Mouse (Mus musculus) MEL (cell line): ENCODE measurements around the gene Pde4dip. TPM values are rescaled to one million over a fixed set of nuclear protein-coding genes. Genes with fewer than 3 reads are reported as not detected.

Experiments used
- DNase-seq: peaks from one replicate; pipeline ENCODE4 v3.0.0; 2011; ENCODE audit warnings: low read depth, low spot score
- H3K27ac ChIP-seq: 2 replicates; pipeline ENCODE4 v1.5.1; 2012; ENCODE audit warnings: low read depth, mild to moderate bottlenecking, control low read depth, low read length, moderate library complexity; ENCODE audit not compliant: control insufficient read depth
- H3K27me3 ChIP-seq, 2 experiments: fragments of 150-350 bp in 1 of 2; sonication (generic) in 1 of 2; 2 replicates each; pipeline ENCODE4 v1.6.1; 2012; ENCODE audit warnings: low read length in 2 of 2, mild to moderate bottlenecking in 2 of 2, improper control_type of control experiment in 1 of 2, moderate library complexity in 1 of 2; ENCODE audit not compliant: insufficient read depth in 2 of 2, control insufficient read depth in 1 of 2
- H3K36me3 ChIP-seq, 2 experiments: 2 replicates each; pipeline ENCODE4 v1.6.1; 2012 to 2014; ENCODE audit warnings: low read length in 2 of 2, improper control_type of control experiment in 1 of 2, inconsistent platforms in 1 of 2, mild to moderate bottlenecking in 1 of 2; ENCODE audit not compliant: insufficient read depth in 2 of 2, control insufficient read depth in 1 of 2
- H3K4me1 ChIP-seq, 2 experiments: fragments of 150-350 bp in 1 of 2; sonication (generic) in 1 of 2; 2 replicates each; pipeline ENCODE4 v1.6.1; 2012; ENCODE audit warnings: low read length in 2 of 2, improper control_type of control experiment in 1 of 2, mild to moderate bottlenecking in 1 of 2; ENCODE audit not compliant: insufficient read depth in 2 of 2, control insufficient read depth in 1 of 2
- H3K4me3 ChIP-seq, 2 experiments: fragments of 150-350 bp in 1 of 2; sonication (generic) in 1 of 2; 2 replicates each; pipeline ENCODE4 v1.5.1; 2012; ENCODE audit warnings: low read depth in 2 of 2, low read length in 2 of 2, mild to moderate bottlenecking in 2 of 2, moderate library complexity in 2 of 2, control low read depth in 1 of 2, improper control_type of control experiment in 1 of 2; ENCODE audit not compliant: control insufficient read depth in 1 of 2, insufficient read depth in 1 of 2
- H3K79me2 ChIP-seq: 2 replicates; pipeline ENCODE4 v1.6.1; 2012; ENCODE audit warnings: mild to moderate bottlenecking, low read length, moderate library complexity; ENCODE audit not compliant: control insufficient read depth, poor library complexity, insufficient read depth
- H3K9ac ChIP-seq: 2 replicates; pipeline ENCODE4 v1.6.1; 2012; ENCODE audit warnings: low read depth, mild to moderate bottlenecking, control low read depth, low read length, moderate library complexity; ENCODE audit not compliant: control insufficient read depth, poor library complexity, severe bottlenecking
- H3K9me3 ChIP-seq: fragments of 150-350 bp; sonication (generic); replicated peaks from 2 replicates; pipeline ENCODE4 v1.6.1; 2012; ENCODE audit warnings: mild to moderate bottlenecking, low read length, improper control_type of control experiment, moderate library complexity; ENCODE audit not compliant: insufficient read depth
- BHLHE40 ChIP-seq: IDR thresholded peaks from 2 replicates; pipeline ENCODE4 v1.6.1; 2012; ENCODE audit warnings: low read depth, mild to moderate bottlenecking, inconsistent platforms, low read length, improper control_type of control experiment, borderline replicate concordance
- CHD2 ChIP-seq: IDR thresholded peaks from 2 replicates; pipeline ENCODE4 v1.6.1; 2011; ENCODE audit warnings: low read length, improper control_type of control experiment
- CTCF ChIP-seq, 3 experiments: IDR thresholded peaks in 2 of 3; conservative IDR thresholded peaks in 1 of 3; 2 replicates each; pipeline ENCODE4 v1.5.1; 2011 to 2012; ENCODE audit warnings: low read length in 3 of 3, low read depth in 2 of 3, mild to moderate bottlenecking in 2 of 3, improper control_type of control experiment in 1 of 3, inconsistent platforms in 1 of 3, mixed read lengths in 1 of 3, moderate library complexity in 1 of 3; ENCODE audit not compliant: control insufficient read depth in 1 of 3, insufficient read depth in 1 of 3, poor library complexity in 1 of 3, severe bottlenecking in 1 of 3
- E2F4 ChIP-seq: IDR thresholded peaks from 2 replicates; pipeline ENCODE4 v1.6.1; 2011; ENCODE audit warnings: low read depth, low read length, improper control_type of control experiment, borderline replicate concordance
- EP300 ChIP-seq, 2 experiments: IDR thresholded peaks; 2 replicates each; pipeline ENCODE4 v1.6.1; 2011; ENCODE audit warnings: improper control_type of control experiment in 2 of 2, low read length in 2 of 2, low read depth in 1 of 2, mild to moderate bottlenecking in 1 of 2
- ETS1 ChIP-seq: IDR thresholded peaks from 2 replicates; pipeline ENCODE4 v1.6.1; 2012; ENCODE audit warnings: low read depth, mild to moderate bottlenecking, inconsistent platforms, low read length, improper control_type of control experiment, moderate library complexity
- GATA1 ChIP-seq: IDR thresholded peaks from 2 replicates; pipeline ENCODE4 v1.6.1; 2011; ENCODE audit warnings: low read depth, low read length, improper control_type of control experiment
- MAFK ChIP-seq: IDR thresholded peaks from 2 replicates; pipeline ENCODE4 v1.6.1; 2011; ENCODE audit warnings: low read depth, mild to moderate bottlenecking, low read length, improper control_type of control experiment, borderline replicate concordance
- MYB ChIP-seq: IDR thresholded peaks from 2 replicates; pipeline ENCODE4 v1.6.1; 2011; ENCODE audit warnings: mild to moderate bottlenecking, low read depth, low read length, improper control_type of control experiment
- MYC ChIP-seq: IDR thresholded peaks from 2 replicates; pipeline ENCODE4 v1.6.1; 2011; ENCODE audit warnings: low read depth, mild to moderate bottlenecking, low read length, improper control_type of control experiment, moderate library complexity
- NELFE ChIP-seq: IDR thresholded peaks from 2 replicates; pipeline ENCODE4 v1.6.1; 2011; ENCODE audit warnings: low read depth, low read length, improper control_type of control experiment
- NRF1 ChIP-seq: IDR thresholded peaks from 2 replicates; pipeline ENCODE4 v1.6.1; 2014; ENCODE audit warnings: low read depth, mild to moderate bottlenecking, inconsistent platforms, low read length, improper control_type of control experiment, moderate library complexity; ENCODE audit not compliant: poor library complexity, insufficient read depth, severe bottlenecking
- POLR2A ChIP-seq, 2 experiments: IDR thresholded peaks; 2 replicates each; pipeline ENCODE4 v1.6.1; 2011 to 2012; ENCODE audit warnings: low read length in 2 of 2, mild to moderate bottlenecking in 2 of 2, control low read depth in 1 of 2, improper control_type of control experiment in 1 of 2, low read depth in 1 of 2, moderate library complexity in 1 of 2; ENCODE audit not compliant: control insufficient read depth in 1 of 2, insufficient read depth in 1 of 2, poor library complexity in 1 of 2
- POLR2AphosphoS5 ChIP-seq: IDR thresholded peaks from 2 replicates; pipeline ENCODE4 v1.6.1; 2012; ENCODE audit warnings: low read depth, borderline replicate concordance, mild to moderate bottlenecking, inconsistent platforms, low read length, moderate library complexity, mixed read lengths
- TAL1 ChIP-seq: IDR thresholded peaks from 2 replicates; pipeline ENCODE4 v1.6.1; 2012; ENCODE audit warnings: mild to moderate bottlenecking, inconsistent platforms, low read length, moderate library complexity, mixed read lengths
- TBP ChIP-seq: IDR thresholded peaks from 2 replicates; pipeline ENCODE4 v1.8.0; 2011; ENCODE audit warnings: low read depth, low read length, improper control_type of control experiment
- TCF12 ChIP-seq: IDR thresholded peaks from 2 replicates; pipeline ENCODE4 v1.6.1; 2014; ENCODE audit warnings: low read depth, mild to moderate bottlenecking, inconsistent platforms, low read length, improper control_type of control experiment, moderate library complexity
- USF1 ChIP-seq: IDR thresholded peaks from 2 replicates; pipeline ENCODE4 v1.6.1; 2014; ENCODE audit warnings: low read depth, mild to moderate bottlenecking, inconsistent platforms, low read length, improper control_type of control experiment, moderate library complexity
- USF2 ChIP-seq, 2 experiments: IDR thresholded peaks; 2 replicates each; pipeline ENCODE4 v1.6.1; 2011 to 2012; ENCODE audit warnings: improper control_type of control experiment in 2 of 2, low read length in 2 of 2, borderline replicate concordance in 1 of 2, inconsistent platforms in 1 of 2, low read depth in 1 of 2, mild to moderate bottlenecking in 1 of 2; ENCODE audit not compliant: insufficient read depth in 1 of 2
- ZC3H11A ChIP-seq: IDR thresholded peaks from 2 replicates; pipeline ENCODE4 v1.6.1; 2012; ENCODE audit warnings: low read depth, mild to moderate bottlenecking, inconsistent platforms, low read length, improper control_type of control experiment
- ZNF384 ChIP-seq: IDR thresholded peaks from 2 replicates; pipeline ENCODE4 v1.6.1; 2012; ENCODE audit warnings: low read depth, mild to moderate bottlenecking, inconsistent platforms, low read length, improper control_type of control experiment
- polyA plus RNA-seq, 2 experiments: library from polyadenylated mRNA; stranded (reverse) in 1 of 2; unstranded in 1 of 2; fragments of >175 nt in 1 of 2; fragments of >200 nt in 1 of 2; gene quantifications; 2 replicates each; pipeline versions ENCODE4 v1.2.1 to v1.2.4; 2012; ENCODE audit warnings: low replicate concordance in 2 of 2, low read depth in 1 of 2; ENCODE audit not compliant: insufficient read length in 2 of 2, insufficient read depth in 1 of 2, missing spikeins in 1 of 2
- total RNA-seq: library from RNA; depleted of rRNA; stranded (reverse); fragments of 300-350 nt; gene quantifications from 2 replicates; pipeline ENCODE4 v1.2.3, GENCODE M21; 2012

Gene Pde4dip
- total and polyA plus RNA-seq, 3 experiments, result 47.6 to 52.4 TPM; not detected in 1

DNA sequence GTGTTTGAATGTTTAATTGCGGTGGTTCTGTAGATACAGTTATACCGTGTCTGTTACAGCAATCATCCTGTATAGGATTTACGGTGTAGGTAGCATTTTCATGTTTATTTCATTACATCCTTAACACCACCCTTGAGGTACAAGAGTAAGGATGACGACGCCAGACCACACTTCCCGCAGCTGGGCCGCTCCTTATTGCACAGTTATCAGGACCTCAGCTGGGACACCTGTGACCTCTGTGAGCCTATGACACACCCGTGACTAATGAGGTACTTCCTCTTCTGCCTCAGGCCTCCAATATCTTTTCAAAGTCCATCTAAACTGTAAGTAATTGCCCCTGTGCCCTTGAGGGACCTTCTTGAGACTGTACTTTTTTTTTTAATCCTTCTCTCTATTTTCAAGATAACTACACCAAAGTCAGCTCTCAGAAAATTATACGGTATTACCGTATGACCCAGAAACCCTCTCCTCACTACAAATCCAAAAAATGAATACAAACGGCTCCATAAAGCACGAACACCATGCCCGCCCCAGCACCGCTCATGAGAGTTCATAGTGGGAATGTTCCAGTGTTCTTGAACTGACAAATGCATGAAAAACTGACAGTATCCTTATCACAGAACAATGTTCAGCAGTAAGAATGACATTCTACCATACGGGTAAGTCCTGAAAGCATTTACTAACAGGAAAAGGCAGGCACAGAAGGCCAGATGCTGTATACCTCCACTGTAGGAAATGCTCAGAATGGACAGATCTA is 56.8 kb downstream of the Pde4dip start:
- TF ChIP-seq TCF12 (peak; percentile 67), MAFK (no peak), USF1 (peak; percentile 63; the same call in 1 of the 2 replicates), CHD2 (no peak), BHLHE40 (peak; percentile 55; the same call in 1 of the 2 replicates), EP300 (IDR thresholded peaks at IDR 0.05; ENCODE audit: low read depth in 1 of 2, low read length in 2 of 2) (peak; percentile 68 to 82), ZNF384 (no peak), ZC3H11A (peak; percentile 18; the same call in 1 of the 2 replicates), ETS1 (peak; percentile 99), TAL1 (peak; percentile 71), GATA1 (peak; percentile 77), MYC (peak; percentile 44; the same call in 1 of the 2 replicates)
- Histone ChIP-seq H3K27ac (0 out of 2 replicates have a peak overlapping the region, but pooled peaks have one; percentile 21), H3K27me3 (peaks cover 0 to 2% of the 10 kb centered on the region in 2 experiments; a peak in 1 of 4 replicates), H3K9me3 (no peaks in the 10 kb centered on the region), H3K36me3 (peaks cover 0 to 11% of the 10 kb centered on the region in 2 experiments; a peak in 2 of 4 replicates), H3K4me1 (peaks cover 8 to 10% of the 10 kb centered on the region in 2 experiments), H3K9ac (no peak overlapping the region), H3K79me2 (no peaks in the 10 kb centered on the region), H3K4me3 (no peak overlapping the region)
- peak; percentile 84 for DNase-seq

DNA sequence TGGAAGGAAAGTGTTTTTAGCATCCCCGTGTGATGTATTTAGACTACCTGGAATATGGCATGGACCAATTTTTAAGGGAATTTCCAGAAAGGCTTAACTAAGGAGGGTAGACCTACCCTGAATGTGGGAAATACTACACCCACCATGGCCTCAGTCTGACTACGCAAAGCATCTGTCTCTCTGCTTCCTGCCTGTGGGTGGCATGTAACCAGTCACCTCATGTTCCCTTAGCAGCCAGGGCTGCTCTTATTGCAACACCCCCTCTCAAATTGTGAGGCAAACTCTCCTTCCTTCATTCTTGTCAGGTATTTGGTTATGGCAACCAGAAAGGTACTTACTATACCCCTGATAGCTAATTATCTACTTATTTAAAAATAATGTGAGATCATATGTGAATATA is 57.9 kb downstream of the Pde4dip start:
- Histone ChIP-seq H3K9ac (no peak overlapping the region), H3K4me3 (no peak overlapping the region), H3K79me2 (no peaks in the 10 kb centered on the region), H3K27me3 (peaks cover 2% of the 10 kb centered on the region in 2 experiments; a peak in 1 of 4 replicates), H3K9me3 (no peaks in the 10 kb centered on the region), H3K27ac (no peak overlapping the region), H3K36me3 (peaks cover 0 to 11% of the 10 kb centered on the region in 2 experiments; a peak in 2 of 4 replicates), H3K4me1 (peaks cover 8 to 10% of the 10 kb centered on the region in 2 experiments)
- TF ChIP-seq USF2 (IDR thresholded peaks at IDR 0.05; ENCODE audit: borderline replicate concordance in 1 of 2, insufficient read depth in 1 of 2, low read depth in 1 of 2, low read length in 2 of 2), result no peak
- no peak for TF ChIP-seq CTCF (IDR thresholded peaks at IDR 0.05 in 2 of 3, conservative IDR thresholded peaks at IDR 0.05 in 1 of 3; ENCODE audit: control insufficient read depth in 1 of 3, insufficient read depth in 1 of 3, low read depth in 2 of 3, low read length in 3 of 3, poor library complexity in 1 of 3, severe bottlenecking in 1 of 3)
- no peak for TF ChIP-seq NRF1
- no peak for TF ChIP-seq MYB
- no peak for TF ChIP-seq ETS1
- no peak for TF ChIP-seq POLR2AphosphoS5
- TF ChIP-seq TBP, result no peak
- no peak for TF ChIP-seq POLR2A (IDR thresholded peaks at IDR 0.05; ENCODE audit: control insufficient read depth in 1 of 2, insufficient read depth in 1 of 2, low read depth in 1 of 2, low read length in 2 of 2, poor library complexity in 1 of 2)
- TF ChIP-seq NELFE, result no peak
- no peak for TF ChIP-seq E2F4
- no peak for DNase-seq
